Mouse (Mus musculus) ovary, adult 10 weeks (tissue): ENCODE data around the gene Gm5485. TPM values are rescaled to one million over a fixed set of nuclear protein-coding genes. Genes with fewer than 3 reads are reported as not detected.

Experiments used
- polyA plus RNA-seq: library from polyadenylated mRNA; stranded (reverse); fragments of 350-450 nt; fragmentation: Illumina TruSeq; extraction: RNeasy Lipid Tissue Mini Kit (QIAGEN cat#74804); gene quantifications from one replicate; pipeline ENCODE4 v1.2.3, GENCODE M21; 2014

Gene Gm5485
- polyA plus RNA-seq, result not detected

DNA sequence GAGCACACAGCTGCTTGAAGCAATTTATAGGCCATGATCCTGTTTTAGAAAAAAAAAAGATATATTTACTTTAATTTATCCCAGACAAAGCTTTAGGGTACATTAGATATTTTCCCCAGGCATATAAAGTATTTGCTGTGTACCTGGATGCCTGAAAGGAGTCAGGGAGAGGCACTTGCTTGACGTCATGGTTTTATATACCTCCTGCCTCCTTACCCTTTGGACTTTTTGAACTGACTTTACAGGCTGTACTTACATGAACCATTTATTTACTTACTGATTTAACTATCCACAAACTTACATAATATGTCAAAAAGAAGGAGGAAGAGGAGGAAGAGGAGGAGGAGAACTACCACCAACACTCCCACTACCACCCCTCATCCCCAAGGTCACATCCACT, at the start of gene Gm5485:
TSS of gene Gm5485 (minus strand) at position 171 of the 400 bp plus-strand sequence.

GRCm38 (mm10) chr16:48431027-48431426, 18.8 kb upstream of the Gm5485 start, which contains the start of gene Morc1:
Gene Morc1, plus strand, starts transcription at chr16:48431237.

Other genes starting within 250 kb of the Gm5485 start
- not detected for gene Dppa4, start 128.7 kb downstream of the Gm5485 start, polyA plus RNA-seq
- gene Dppa2, start 108.5 kb downstream of the Gm5485 start, polyA plus RNA-seq, result 5.6 TPM
- gene Morc1, start 18.8 kb upstream of the Gm5485 start, polyA plus RNA-seq, result 1.6 TPM